ENCODE assay signal across 25 mouse cellular contexts in the genomic region with DNA sequence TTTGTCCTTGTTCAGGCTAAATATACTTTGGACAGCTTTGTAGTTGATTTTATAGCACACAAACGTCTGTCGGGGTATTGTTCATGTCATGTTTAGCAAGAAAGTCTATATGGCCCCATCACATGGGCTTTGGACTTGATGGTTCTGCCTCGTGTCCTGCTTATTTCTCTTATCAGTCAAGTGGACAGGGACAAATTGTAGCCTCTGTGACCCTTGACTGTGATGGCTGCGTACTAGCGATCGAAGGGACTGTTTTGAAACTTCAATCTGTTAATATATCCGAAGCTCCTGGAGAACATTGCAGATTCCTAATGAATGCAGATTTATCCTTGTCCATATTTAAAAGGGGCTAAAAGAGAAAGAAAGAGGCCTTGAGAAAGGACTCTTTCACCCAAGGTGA. TPM values are rescaled to one million over a fixed set of nuclear protein-coding genes. Genes with fewer than 3 reads are reported as not detected.
"Had no signal": no experiment of that assay in that cellular context is flagged by ENCODE, and none has a peak within 500 bp of the region (broad histone marks: within the 10 kb centered on the region; RNA-seq: fewer than 3 reads in every experiment).

No protein-coding gene starts in this region.

- DNase-seq: gastrocnemius, adult 2 months; gastrocnemius, postnatal 10 days; gastrocnemius, postnatal 25 days; heart, adult 18-20 months; heart, postnatal 10 days; heart, postnatal 4 days; kidney, adult 18-20 months; kidney, adult 8-10 months; kidney, postnatal 10 days; kidney, postnatal 25 days; kidney, postnatal 4 days had no signal

- H3K27me3 ChIP-seq: heart, embryonic 12.5 days; hindbrain, embryonic 12.5 days; intestine, embryonic 15.5 days; limb, embryonic 12.5 days had no signal

- H3K36me3 ChIP-seq: heart, embryonic 10.5 days; heart, embryonic 12.5 days; hindbrain, embryonic 12.5 days; intestine, embryonic 15.5 days had no signal

- H3K27ac ChIP-seq: gastrocnemius, adult 2 months; heart, embryonic 10.5 days; hindbrain, embryonic 10.5 days; hindbrain, embryonic 12.5 days; hindbrain, embryonic 14.5 days; left cerebral cortex, adult 2 months; limb, embryonic 10.5 days; limb, embryonic 12.5 days had no signal

- H3K9ac ChIP-seq: heart, embryonic 12.5 days; hindbrain, embryonic 12.5 days; hindbrain, embryonic 14.5 days; intestine, embryonic 15.5 days; limb, embryonic 12.5 days had no signal

- ATAC-seq: forebrain, embryonic 16.5 days; hindbrain, embryonic 16.5 days; inflammation-experienced regulatory T-cells, adult 6 months; intestine, embryonic 15.5 days; intestine, postnatal 0 days had no signal

- H3K9me3 ChIP-seq: heart, embryonic 10.5 days; heart, embryonic 12.5 days; hindbrain, embryonic 10.5 days; hindbrain, embryonic 12.5 days; intestine, embryonic 15.5 days; limb, embryonic 10.5 days; limb, embryonic 12.5 days had no signal

- H3K4me2 ChIP-seq: heart, embryonic 12.5 days; hindbrain, embryonic 12.5 days; hindbrain, embryonic 14.5 days; intestine, embryonic 15.5 days; limb, embryonic 12.5 days had no signal

- H3K4me3 ChIP-seq: gastrocnemius, adult 2 months; heart, embryonic 10.5 days; heart, embryonic 12.5 days; hindbrain, embryonic 10.5 days; hindbrain, embryonic 12.5 days; intestine, embryonic 15.5 days; left cerebral cortex, adult 2 months; limb, embryonic 10.5 days; limb, embryonic 12.5 days had no signal

RNA-seq across cellular contexts. Expression of a gene that starts 30.7 kb away (rescaled TPM):
- total RNA-seq: granulocyte monocyte progenitor cell, adult 5-6 weeks had no signal
